Mouse (Mus musculus) mouse embryonic stem cell (cell line): ENCODE measurements around the gene Add3.

Experiments used
- in situ Hi-C, 2 experiments: fragments of 300-500 bp; cut with MboI; formaldehyde crosslinking; loops; 1 replicate in 1 of 2; 3 replicates in 1 of 2; pipeline ENCODE4 v1.14.3; 2019 to 2020; ENCODE audit warnings: low sequenced_read_pairs in 2 of 2, low pct_unique_long_range_greater_than_20kb in 1 of 2, mixed read lengths in 1 of 2; ENCODE audit not compliant: unreplicated experiment in 1 of 2

The Add3 gene

DNA sequence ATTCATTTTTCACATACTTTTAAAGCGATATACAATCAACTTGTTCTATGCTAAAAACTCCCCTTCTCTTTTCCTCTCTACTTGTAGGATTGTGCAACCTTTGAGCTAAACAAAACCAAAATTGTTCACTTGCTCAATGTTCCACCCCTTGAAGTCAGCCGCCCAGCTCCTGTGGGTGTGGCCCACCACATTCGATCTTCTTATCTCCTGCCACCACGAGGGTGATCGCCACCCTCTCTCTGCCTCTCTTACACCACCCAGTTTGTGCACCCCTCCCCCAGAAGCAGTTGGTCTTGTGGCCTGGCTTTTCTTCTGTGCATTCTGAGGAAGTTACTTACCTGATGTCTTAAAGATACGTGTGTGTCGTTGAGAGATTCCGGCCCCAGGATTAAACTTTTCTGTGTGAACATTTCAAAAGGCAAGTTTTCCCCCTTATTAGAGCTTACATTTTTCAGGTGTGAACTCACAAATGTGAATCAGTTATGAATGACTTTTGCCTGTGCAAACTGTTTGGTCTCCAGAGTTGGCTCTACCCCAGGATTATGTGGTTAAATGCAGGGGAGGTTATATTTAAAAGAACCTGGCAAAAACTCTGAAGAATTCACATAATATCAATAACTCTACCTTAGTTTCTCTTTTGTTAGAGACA, 45.4 kb downstream of the Add3 start:
- in situ Hi-C loops, result no loop called here

GRCm38 (mm10) chr19:53186456-53186855, 46.2 kb downstream of the Add3 start:
- in situ Hi-C loops, result no loop called here

DNA sequence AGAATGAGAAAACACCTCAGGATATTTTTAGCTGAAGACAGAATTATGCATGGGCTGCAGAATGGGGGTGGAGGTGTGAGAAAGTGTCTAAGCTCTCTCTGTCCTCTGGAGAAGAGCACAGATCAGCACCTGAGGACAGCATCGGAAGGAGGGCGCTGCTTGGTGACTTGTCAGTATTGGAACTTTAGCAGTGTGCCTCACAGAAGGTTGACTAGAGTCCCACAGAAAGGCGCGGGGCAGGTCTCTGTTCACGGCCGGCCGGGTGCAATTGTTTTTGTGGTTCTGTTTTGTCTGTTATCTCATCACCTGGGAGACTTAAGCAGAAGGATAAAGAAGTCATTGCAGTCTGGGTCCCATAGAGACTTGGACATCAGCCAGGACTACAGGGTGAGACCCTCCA, 47.3 kb downstream of the Add3 start:
- in situ Hi-C loops, result no loop called here

- in situ Hi-C loops, result no loop called here
These were observed 47.9 kb downstream of the Add3 start for GRCm38 (mm10) chr19:53188186-53188585.

DNA sequence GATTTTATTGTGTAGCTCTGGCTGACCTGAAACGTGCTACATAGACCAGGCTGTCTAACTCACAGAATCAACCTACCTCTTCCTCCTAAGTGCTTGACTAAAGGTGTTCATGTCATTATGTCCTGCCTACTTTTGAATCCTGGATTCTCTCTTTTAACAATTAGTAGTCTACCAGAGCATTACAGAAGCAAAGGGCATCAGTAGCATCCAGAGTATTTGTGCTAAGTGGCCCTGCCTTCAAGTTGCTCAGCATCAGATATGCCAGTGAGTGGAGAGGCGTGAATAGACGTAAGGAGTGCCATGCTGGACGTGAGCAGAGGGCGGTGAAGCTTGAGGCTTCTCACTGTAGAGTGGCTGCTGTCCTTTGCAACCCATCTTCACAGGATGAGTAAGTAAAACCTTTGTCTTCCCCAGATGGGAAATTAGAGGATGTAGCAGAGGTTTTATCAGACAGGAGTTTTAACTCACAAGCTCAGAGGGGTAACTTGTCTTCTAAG, 48.5 kb downstream of the Add3 start:
- in situ Hi-C loops, result no loop called here

- in situ Hi-C loops, result no loop called here
These were observed 49.5 kb downstream of the Add3 start for GRCm38 (mm10) chr19:53189736-53190135.

DNA sequence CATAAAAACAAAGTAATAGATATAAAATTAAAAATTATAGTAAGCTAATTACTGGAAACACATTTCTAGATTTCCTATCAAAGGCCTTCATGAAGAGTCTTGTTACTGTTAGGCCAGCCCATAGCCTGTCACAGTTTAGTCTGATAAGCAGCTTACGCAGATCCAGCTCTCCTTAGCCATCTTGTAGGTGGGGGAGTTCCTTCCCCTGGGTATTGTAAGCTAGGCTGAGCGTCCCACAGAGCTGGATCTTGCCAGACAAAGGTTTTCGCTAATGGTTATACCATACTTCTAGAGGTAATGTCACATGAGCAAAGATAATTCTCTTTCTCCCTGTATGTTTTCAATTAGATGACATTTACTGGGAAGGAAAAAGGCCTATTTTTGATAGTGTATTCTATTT, 50.0 kb downstream of the Add3 start:
- in situ Hi-C loops, result no loop called here

DNA sequence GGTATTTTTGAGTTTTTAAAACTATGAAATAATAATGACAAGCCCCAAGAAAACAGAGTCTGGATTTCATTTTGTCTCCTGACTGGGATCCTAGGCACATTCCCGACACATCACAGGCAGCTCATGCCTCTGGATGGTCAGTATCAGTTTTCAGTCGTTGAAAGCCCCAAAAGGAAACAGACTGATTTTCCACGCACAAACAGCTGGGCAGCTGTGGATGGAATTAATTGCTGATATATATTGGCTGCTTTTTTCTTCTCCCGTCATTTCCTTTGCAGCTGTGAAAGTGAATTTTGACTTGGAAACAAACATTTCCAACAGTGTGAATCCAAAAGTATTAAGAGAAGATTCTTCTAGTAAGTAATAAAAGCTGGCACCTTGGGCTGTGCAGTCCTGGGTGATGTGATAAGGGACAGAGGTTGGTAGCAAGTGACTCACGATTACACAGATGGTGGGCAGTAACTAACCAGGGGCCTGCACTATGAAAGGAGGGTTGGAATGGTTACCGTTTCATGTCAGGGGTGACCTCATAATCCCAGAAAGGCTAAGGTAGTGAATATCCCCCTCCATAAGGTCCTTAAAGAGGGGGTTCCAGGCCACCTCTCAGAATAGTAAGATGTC, 51.7 kb downstream of the Add3 start:
- in situ Hi-C loops, result no loop called here

DNA sequence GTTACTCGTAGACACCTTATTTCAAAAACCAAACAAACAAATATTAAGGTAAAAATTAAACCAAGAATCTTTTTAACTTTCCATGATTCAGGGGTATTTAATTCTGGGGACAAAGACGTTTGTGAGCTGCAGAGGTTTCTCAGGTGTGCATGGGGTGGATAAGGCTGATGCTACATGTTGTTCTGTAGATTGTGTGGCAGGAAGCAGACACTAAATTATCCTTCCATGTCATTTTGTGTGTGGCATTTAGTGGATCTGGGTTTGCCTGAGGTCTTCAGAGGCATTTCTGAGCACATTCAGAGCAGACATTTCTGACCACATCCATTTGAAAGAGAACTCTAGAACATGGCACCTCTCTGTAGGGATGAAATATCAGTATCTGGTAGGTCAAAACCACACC, 52.9 kb downstream of the Add3 start:
- in situ Hi-C loops, result no loop called here

DNA sequence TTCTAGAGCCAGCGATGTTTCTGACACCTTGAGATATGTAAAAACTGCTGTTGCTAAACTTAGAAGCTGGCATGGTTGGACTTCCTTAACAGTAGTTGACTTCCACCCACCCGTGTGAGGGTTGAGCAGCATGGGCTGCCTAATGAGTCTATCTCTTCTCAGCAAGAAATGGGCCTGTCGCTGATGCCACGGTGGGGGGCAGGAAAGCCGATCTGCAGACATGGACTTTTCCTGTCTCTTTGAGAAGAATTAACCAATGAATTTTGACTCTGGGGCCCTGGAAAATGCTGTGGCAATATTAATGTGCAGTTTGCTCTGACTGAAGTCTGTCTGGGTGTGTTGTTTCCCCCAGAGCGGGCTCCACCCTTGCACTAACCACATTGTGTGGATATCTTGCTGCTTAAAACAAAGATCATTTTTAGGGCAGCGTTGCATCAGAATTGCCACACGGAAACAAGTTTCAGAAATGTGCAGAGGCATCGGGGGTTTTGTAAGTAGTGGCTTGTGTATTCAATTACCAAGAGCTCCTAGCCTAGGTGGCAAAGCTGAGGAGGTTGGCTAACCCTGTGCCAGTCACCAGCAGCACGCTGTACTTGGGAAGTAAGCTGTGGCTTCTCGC, 53.8 kb downstream of the Add3 start:
- in situ Hi-C loops, result no loop called here

DNA sequence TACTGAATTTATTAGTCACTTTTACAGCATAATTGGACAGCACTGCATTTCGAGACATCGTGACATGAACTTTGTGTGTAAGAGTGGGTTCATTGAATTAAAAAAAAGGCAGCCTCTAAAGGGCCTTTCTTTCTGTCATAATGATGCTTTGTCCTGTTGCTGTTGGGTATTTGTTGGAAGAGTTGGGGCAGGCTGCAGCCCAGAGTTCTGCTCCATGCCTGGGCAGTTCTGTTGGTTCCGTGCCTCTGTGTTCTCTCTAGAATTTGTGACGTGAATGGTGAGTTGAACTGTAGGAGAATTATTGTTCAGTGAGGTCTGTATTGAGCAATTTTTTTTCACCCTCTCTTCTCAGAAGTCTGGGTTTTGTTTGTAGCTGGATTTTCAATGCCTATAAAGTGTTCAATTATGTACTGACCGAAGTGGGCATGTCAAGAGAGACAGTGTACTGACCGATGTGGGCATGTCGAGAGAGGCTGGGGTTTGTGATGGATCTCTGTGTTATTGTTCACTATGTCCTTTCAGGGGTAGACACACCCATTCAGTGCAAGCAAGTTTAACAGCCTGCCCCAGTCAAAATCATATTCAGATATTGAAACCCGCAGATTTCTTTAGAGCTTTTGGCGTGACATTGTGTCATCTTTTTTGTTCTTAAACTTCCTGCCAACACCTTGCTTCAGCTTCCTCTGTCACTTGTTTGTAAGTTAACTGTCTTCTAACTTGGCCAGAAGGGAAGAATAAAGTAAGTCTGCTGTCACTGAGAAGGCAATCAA, 54.7 kb downstream of the Add3 start:
- in situ Hi-C loops, result no loop called here

DNA sequence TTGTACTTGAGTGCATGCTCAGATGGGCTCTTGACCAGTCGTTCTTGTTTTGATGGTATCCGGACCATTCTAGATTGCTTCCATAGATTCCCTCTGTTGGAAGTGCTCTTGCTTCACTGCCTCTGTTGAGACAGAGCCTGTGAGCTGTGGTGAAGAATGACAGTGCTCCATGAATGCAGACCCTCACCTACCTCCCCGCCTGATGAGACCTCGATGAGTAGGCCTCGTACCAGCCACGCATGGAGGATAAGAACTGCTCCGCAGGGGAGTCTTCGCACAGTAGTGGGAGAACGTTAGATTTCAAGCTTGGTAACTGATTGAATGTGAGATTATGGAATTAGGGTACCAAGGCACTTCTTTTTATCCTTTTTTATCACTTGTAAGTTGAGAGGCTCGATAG, 56.7 kb downstream of the Add3 start:
- in situ Hi-C loops, result no loop called here

DNA sequence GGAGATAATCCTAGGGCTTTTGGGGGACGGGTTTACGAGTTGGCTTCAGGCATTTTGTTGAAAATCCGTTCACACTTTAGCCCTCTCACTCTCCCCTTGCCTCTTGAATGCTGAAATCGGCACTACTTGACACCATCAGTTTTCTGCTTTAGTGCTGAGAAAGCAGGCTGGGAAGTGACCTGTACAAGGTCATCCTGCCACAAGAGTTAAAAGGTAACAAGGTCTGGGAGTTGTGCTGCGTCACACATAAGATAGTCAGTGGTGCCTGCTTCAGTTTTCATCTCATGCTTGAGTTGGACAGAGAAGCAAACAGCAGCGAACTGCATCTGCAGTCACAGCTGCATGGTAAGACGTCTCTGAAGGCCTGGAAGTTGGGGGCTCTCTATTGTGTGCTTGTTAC, 57.5 kb downstream of the Add3 start:
- in situ Hi-C loops, result no loop called here

DNA sequence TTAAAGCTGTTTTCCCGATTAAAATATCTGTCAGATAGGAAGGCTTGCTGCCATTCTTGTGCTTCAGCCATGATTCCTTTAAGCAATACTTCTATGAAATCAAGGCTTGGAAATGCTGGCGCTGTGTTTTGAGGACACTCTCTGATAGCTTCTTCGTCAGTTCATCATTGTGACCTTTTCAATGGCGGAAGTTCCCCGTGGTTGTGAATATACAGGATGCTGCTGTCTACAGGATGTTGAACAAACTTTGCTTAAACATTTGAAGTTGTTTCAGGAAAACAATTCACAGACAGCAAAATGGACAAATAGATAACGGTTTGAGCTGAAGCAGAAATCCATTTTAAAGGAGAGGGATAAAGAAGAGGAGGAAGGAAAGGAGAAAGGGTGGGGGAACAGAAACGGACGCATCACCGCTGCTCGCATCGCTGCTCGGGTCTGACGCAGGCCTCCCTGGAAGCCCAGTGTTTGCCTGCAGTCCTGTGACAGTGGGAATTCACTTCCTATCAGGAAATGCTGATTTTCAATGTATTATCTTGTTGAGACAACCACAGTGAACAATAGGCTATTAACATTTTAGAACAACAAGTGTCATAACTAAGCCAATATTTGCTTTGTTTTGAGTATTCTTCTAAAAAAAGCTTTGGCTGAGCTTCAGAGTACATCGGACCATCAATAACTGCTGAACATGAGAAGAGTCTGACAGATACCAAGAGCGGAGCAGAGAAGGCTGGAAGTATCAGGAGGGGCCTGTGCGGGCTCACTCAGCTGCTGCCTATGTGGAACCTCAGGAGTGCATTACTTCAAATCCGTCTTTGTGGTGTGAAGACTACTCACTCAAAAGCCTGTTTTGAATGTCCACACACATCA, 58.7 kb downstream of the Add3 start:
- in situ Hi-C loops, result no loop called here

DNA sequence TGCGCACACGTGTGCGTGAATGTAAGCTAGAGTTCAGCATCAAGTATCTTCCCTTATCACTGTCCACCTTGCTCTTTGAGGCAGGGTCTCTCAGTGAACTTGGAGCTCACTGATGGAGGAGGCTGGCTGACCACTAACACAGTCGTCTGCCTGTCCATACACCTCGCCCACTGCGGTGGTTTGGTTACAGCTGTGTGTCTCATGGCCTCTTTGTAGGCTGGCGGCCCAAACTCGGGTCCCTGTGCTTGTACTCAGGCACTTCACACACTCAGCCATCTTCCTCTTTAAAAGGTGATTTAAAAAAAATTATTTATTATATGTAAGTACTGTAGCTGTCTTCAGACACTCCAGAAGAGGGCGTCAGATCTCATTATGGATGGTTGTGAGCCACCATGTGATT, 59.5 kb downstream of the Add3 start:
- in situ Hi-C loops, result no loop called here

DNA sequence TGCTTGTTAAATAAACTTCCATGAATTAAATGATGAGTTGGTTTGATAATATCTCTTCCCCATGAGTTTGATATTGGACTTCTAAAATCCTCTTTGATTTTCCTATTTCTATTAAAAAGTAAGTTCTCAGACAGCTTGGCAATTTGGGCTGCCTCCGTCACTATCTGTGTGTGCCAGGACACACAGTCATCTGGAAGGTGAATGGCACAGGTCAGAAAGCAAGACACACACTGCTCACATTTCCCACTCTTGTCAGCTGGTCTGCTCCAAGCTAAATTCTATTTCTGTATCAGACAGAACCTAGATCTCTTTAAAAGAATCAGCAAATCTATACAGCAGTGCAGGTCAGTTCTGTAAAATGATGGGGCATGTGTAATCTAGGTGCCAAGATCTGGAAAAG, 61.9 kb downstream of the Add3 start:
- in situ Hi-C loops, result no loop called here

GRCm38 (mm10) chr19:53206986-53207385, 66.7 kb downstream of the Add3 start:
- in situ Hi-C loops, result no loop called here

- in situ Hi-C loops, result no loop called here
These were observed 68.6 kb downstream of the Add3 start for GRCm38 (mm10) chr19:53208830-53209229.
